Mouse (Mus musculus) natural killer cell, adult 2 months (primary cell): Measurements from ENCODE around the gene Vegfc.

ENCODE experiments used
- DNase-seq, 2 experiments: peaks; one replicate each; pipeline ENCODE4 v3.0.0; 2022; ENCODE audit warnings: low spot score in 2 of 2

Vegfc gene

DNA sequence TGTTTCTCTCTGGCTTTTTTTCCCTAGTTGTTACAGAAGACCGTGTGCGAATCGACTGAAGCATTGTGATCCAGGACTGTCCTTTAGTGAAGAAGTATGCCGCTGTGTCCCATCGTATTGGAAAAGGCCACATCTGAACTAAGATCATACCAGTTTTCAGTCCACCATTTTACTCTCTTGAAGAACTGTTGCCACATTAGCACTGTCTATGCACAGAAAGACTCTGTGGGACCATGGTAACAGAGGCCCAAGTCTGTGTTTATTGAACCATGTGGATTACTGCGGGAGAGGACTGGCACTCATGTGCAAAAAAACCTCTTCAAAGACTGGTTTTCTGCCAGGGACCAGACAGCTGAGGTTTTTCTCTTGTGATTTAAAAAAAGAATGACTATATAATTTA is 108.5 kb downstream of the Vegfc start:
- DNase-seq: no peak

DNA sequence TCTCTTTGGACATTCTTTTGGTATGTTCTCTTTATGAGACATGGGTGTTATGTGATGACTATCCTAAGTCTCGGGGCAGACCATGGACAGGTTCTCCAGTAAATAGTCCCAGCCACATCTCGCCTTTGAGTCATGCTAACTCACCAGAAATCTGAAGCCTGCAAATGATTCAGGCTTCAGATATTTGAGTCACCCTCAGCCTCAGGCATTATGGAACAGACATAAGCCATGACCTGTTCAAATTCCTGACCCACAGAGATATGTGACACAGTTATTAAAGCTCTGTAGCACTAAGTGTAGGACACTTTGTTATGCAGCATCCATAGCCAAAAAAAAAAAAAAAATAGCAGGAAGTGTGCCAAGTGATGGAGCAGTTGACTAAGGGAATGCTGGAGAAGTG is 138.8 kb downstream of the Vegfc start:
- DNase-seq: no peak

DNA sequence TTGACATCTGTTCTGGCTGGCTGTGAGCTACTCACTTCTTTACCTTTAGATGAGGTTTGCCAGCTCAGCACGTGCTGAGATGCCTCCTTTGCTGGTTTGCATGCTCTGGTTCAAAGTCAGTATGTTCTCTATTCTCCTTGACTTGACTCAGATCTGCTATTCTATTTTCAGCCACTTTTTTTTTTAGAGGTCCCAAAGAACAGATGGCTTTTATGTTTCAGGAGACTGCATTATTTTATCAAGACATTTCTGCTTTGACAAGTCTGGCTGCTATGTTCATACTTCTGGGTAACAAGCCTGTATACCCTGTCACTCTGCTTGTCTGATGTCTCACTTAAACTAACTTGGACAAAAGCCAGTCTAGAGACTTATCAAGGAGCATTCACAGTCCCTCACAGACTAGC is 151.4 kb downstream of the Vegfc start:
- DNase-seq: no peak

DNA sequence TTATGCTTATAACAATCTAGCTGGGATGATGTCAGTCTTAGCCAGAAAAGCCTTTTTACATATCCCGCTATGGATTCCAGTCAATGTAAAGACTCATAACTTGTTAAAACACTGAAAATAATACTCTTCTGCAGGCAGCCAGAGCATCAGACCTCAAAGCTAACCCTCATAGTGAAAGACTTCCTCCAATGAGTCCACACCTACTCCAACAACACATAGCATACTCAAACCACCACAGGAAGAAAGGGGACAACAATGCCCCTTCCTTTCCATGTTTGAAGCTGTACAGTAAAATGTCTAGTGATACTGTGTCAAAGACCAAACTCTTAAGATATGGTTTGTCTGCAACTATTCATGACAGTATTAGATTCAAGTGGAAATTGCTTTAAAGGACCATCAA is 153.2 kb downstream of the Vegfc start:
- no peak for DNase-seq

DNA sequence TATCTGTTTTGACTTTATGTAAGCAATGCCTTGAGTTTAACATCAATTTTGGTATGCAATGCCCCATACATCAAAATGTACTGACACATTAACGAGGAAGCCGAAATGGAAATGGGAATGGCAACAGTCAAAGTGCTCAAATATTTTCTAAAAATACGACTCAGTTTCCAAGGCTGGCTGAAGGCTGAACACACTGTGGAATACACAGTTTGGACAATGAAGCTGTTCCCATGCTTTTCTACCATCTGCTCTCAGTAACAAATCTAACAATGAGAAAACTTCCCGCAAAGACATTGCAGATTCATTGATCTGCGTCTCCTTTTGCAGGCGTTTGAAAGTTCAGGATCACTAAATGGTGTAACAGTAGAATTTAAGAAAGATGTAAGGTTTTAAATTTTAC is 155.9 kb downstream of the Vegfc start:
- no peak for DNase-seq
